Mouse (Mus musculus) MEL (cell line): ENCODE data around the gene Zp1. TPM values are rescaled to one million over a fixed set of nuclear protein-coding genes. Genes with fewer than 3 reads are reported as not detected.
A peak's percentile ranks its signal among the peaks of the same experiment; 100 is the strongest.

Experiments used
- DNase-seq: peaks from one replicate; pipeline ENCODE4 v3.0.0; 2011; ENCODE audit warnings: low read depth, low spot score
- H3K27ac ChIP-seq: 2 replicates; pipeline ENCODE4 v1.5.1; 2012; ENCODE audit warnings: low read depth, mild to moderate bottlenecking, control low read depth, low read length, moderate library complexity; ENCODE audit not compliant: control insufficient read depth
- H3K27me3 ChIP-seq, 2 experiments: fragments of 150-350 bp in 1 of 2; sonication (generic) in 1 of 2; 2 replicates each; pipeline ENCODE4 v1.6.1; 2012; ENCODE audit warnings: low read length in 2 of 2, mild to moderate bottlenecking in 2 of 2, improper control_type of control experiment in 1 of 2, moderate library complexity in 1 of 2; ENCODE audit not compliant: insufficient read depth in 2 of 2, control insufficient read depth in 1 of 2
- H3K36me3 ChIP-seq, 2 experiments: 2 replicates each; pipeline ENCODE4 v1.6.1; 2012 to 2014; ENCODE audit warnings: low read length in 2 of 2, improper control_type of control experiment in 1 of 2, inconsistent platforms in 1 of 2, mild to moderate bottlenecking in 1 of 2; ENCODE audit not compliant: insufficient read depth in 2 of 2, control insufficient read depth in 1 of 2
- H3K4me1 ChIP-seq, 2 experiments: fragments of 150-350 bp in 1 of 2; sonication (generic) in 1 of 2; 2 replicates each; pipeline ENCODE4 v1.6.1; 2012; ENCODE audit warnings: low read length in 2 of 2, improper control_type of control experiment in 1 of 2, mild to moderate bottlenecking in 1 of 2; ENCODE audit not compliant: insufficient read depth in 2 of 2, control insufficient read depth in 1 of 2
- H3K4me3 ChIP-seq, 2 experiments: fragments of 150-350 bp in 1 of 2; sonication (generic) in 1 of 2; 2 replicates each; pipeline ENCODE4 v1.5.1; 2012; ENCODE audit warnings: low read depth in 2 of 2, low read length in 2 of 2, mild to moderate bottlenecking in 2 of 2, moderate library complexity in 2 of 2, control low read depth in 1 of 2, improper control_type of control experiment in 1 of 2; ENCODE audit not compliant: control insufficient read depth in 1 of 2, insufficient read depth in 1 of 2
- H3K79me2 ChIP-seq: 2 replicates; pipeline ENCODE4 v1.6.1; 2012; ENCODE audit warnings: mild to moderate bottlenecking, low read length, moderate library complexity; ENCODE audit not compliant: control insufficient read depth, poor library complexity, insufficient read depth
- H3K9ac ChIP-seq: 2 replicates; pipeline ENCODE4 v1.6.1; 2012; ENCODE audit warnings: low read depth, mild to moderate bottlenecking, control low read depth, low read length, moderate library complexity; ENCODE audit not compliant: control insufficient read depth, poor library complexity, severe bottlenecking
- H3K9me3 ChIP-seq: fragments of 150-350 bp; sonication (generic); replicated peaks from 2 replicates; pipeline ENCODE4 v1.6.1; 2012; ENCODE audit warnings: mild to moderate bottlenecking, low read length, improper control_type of control experiment, moderate library complexity; ENCODE audit not compliant: insufficient read depth
- BHLHE40 ChIP-seq: IDR thresholded peaks from 2 replicates; pipeline ENCODE4 v1.6.1; 2012; ENCODE audit warnings: low read depth, mild to moderate bottlenecking, inconsistent platforms, low read length, improper control_type of control experiment, borderline replicate concordance
- CHD1 ChIP-seq: IDR thresholded peaks from 2 replicates; pipeline ENCODE4 v1.6.1; 2012; ENCODE audit warnings: low read depth, mild to moderate bottlenecking, inconsistent platforms, low read length, improper control_type of control experiment
- CHD2 ChIP-seq: IDR thresholded peaks from 2 replicates; pipeline ENCODE4 v1.6.1; 2011; ENCODE audit warnings: low read length, improper control_type of control experiment
- ELF1 ChIP-seq: IDR thresholded peaks from 2 replicates; pipeline ENCODE4 v1.6.1; 2014; ENCODE audit warnings: low read depth, mild to moderate bottlenecking, inconsistent platforms, low read length, improper control_type of control experiment, moderate library complexity
- GABPA ChIP-seq: IDR thresholded peaks from 2 replicates; pipeline ENCODE4 v1.6.1; 2012; ENCODE audit warnings: low read depth, mild to moderate bottlenecking, inconsistent platforms, low read length, improper control_type of control experiment, moderate library complexity
- GATA1 ChIP-seq: IDR thresholded peaks from 2 replicates; pipeline ENCODE4 v1.6.1; 2011; ENCODE audit warnings: low read depth, low read length, improper control_type of control experiment
- HCFC1 ChIP-seq: IDR thresholded peaks from 2 replicates; pipeline ENCODE4 v1.6.1; 2012; ENCODE audit warnings: low read depth, mild to moderate bottlenecking, inconsistent platforms, low read length, improper control_type of control experiment, moderate library complexity
- KAT2A ChIP-seq: conservative IDR thresholded peaks from 2 replicates; pipeline ENCODE4 v1.6.1; 2012; ENCODE audit warnings: low read depth, low read length, improper control_type of control experiment, inconsistent platforms
- MAX ChIP-seq: IDR thresholded peaks from 2 replicates; pipeline ENCODE4 v1.6.1; 2011; ENCODE audit warnings: low read length, improper control_type of control experiment
- MEF2A ChIP-seq: IDR thresholded peaks from 2 replicates; pipeline ENCODE4 v1.6.1; 2014; ENCODE audit warnings: low read depth, mild to moderate bottlenecking, inconsistent platforms, low read length, improper control_type of control experiment; ENCODE audit not compliant: poor library complexity, insufficient replicate concordance, severe bottlenecking; ENCODE audit errors: extremely low read depth
- MXI1 ChIP-seq: IDR thresholded peaks from 2 replicates; pipeline ENCODE4 v1.6.1; 2011; ENCODE audit warnings: mild to moderate bottlenecking, low read depth, low read length, improper control_type of control experiment
- MYC ChIP-seq: IDR thresholded peaks from 2 replicates; pipeline ENCODE4 v1.6.1; 2011; ENCODE audit warnings: low read depth, mild to moderate bottlenecking, low read length, improper control_type of control experiment, moderate library complexity
- NELFE ChIP-seq: IDR thresholded peaks from 2 replicates; pipeline ENCODE4 v1.6.1; 2011; ENCODE audit warnings: low read depth, low read length, improper control_type of control experiment
- POLR2A ChIP-seq, 2 experiments: IDR thresholded peaks; 2 replicates each; pipeline ENCODE4 v1.6.1; 2011 to 2012; ENCODE audit warnings: low read length in 2 of 2, mild to moderate bottlenecking in 2 of 2, control low read depth in 1 of 2, improper control_type of control experiment in 1 of 2, low read depth in 1 of 2, moderate library complexity in 1 of 2; ENCODE audit not compliant: control insufficient read depth in 1 of 2, insufficient read depth in 1 of 2, poor library complexity in 1 of 2
- RAD21 ChIP-seq: IDR thresholded peaks from 2 replicates; pipeline ENCODE4 v1.6.1; 2011; ENCODE audit warnings: mild to moderate bottlenecking, low read depth, low read length, improper control_type of control experiment
- RCOR1 ChIP-seq: IDR thresholded peaks from 2 replicates; pipeline ENCODE4 v1.6.1; 2012; ENCODE audit warnings: low read depth, mild to moderate bottlenecking, inconsistent platforms, low read length, improper control_type of control experiment
- TCF12 ChIP-seq: IDR thresholded peaks from 2 replicates; pipeline ENCODE4 v1.6.1; 2014; ENCODE audit warnings: low read depth, mild to moderate bottlenecking, inconsistent platforms, low read length, improper control_type of control experiment, moderate library complexity
- UBTF ChIP-seq: IDR thresholded peaks from 2 replicates; pipeline ENCODE4 v1.6.1; 2012; ENCODE audit warnings: low read depth, mild to moderate bottlenecking, inconsistent platforms, low read length, improper control_type of control experiment, moderate library complexity, borderline replicate concordance; ENCODE audit not compliant: insufficient read depth
- USF2 ChIP-seq, 2 experiments: IDR thresholded peaks; 2 replicates each; pipeline ENCODE4 v1.6.1; 2011 to 2012; ENCODE audit warnings: improper control_type of control experiment in 2 of 2, low read length in 2 of 2, borderline replicate concordance in 1 of 2, inconsistent platforms in 1 of 2, low read depth in 1 of 2, mild to moderate bottlenecking in 1 of 2; ENCODE audit not compliant: insufficient read depth in 1 of 2
- ZMIZ1 ChIP-seq: IDR thresholded peaks from 2 replicates; pipeline ENCODE4 v1.6.1; 2012; ENCODE audit warnings: low read depth, mild to moderate bottlenecking, inconsistent platforms, low read length, improper control_type of control experiment, moderate library complexity
- polyA plus RNA-seq, 2 experiments: library from polyadenylated mRNA; stranded (reverse) in 1 of 2; unstranded in 1 of 2; fragments of >175 nt in 1 of 2; fragments of >200 nt in 1 of 2; gene quantifications; 2 replicates each; pipeline versions ENCODE4 v1.2.1 to v1.2.4; 2012; ENCODE audit warnings: low replicate concordance in 2 of 2, low read depth in 1 of 2; ENCODE audit not compliant: insufficient read length in 2 of 2, insufficient read depth in 1 of 2, missing spikeins in 1 of 2
- total RNA-seq: library from RNA; depleted of rRNA; stranded (reverse); fragments of 300-350 nt; gene quantifications from 2 replicates; pipeline ENCODE4 v1.2.3, GENCODE M21; 2012

Zp1 gene
- total and polyA plus RNA-seq, 3 experiments, result not detected

DNA sequence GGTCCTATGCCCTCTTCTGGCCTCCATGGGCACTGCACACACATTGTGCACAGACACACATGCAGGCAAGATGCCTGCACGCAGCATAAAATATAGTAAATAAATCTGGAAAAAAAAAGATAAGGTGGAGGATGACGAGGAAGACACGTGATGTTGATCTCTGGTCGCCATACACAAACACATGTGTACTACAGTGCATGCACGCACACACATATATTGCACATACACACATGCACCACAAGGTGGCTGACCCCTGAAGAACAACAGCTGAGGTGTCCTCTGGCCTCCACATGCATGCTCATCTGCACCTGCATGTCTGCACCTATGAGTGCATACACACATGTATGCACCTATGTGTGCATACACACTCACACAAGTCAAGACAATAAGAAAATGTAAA lies 15.6 kb upstream of the Zp1 start (continued):
- no peak for TF ChIP-seq MYC
- no peak for TF ChIP-seq USF2 (IDR thresholded peaks at IDR 0.05; ENCODE audit: borderline replicate concordance in 1 of 2, insufficient read depth in 1 of 2, low read depth in 1 of 2, low read length in 2 of 2)
- TF ChIP-seq, all 39 proteins: peak for 3

DNA sequence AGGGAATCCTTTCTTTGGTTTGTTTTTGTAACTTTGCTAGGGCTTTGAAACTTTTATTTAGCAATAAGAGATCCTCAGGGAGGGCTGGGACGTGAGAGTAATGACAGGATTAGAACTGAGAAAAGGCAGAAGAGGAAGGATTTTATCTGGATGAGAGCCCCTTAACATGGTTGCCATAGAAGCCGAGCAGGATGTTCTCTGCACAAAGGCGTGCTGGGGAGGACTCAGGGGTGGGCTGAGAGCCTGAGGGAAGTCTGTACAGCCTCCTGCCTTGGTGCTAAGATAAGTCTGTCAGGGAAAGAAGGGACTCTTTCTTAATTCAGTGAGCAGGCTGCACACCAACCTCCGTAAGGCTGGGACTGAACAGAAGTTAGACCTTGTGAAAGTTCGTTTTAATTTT lies 14.6 kb upstream of the Zp1 start:
- Histone ChIP-seq H3K9ac (no peak overlapping the region), H3K27ac (no peak overlapping the region), H3K36me3 (peaks cover 0 to 20% of the 10 kb centered on the region in 2 experiments; a peak in 2 of 4 replicates), H3K4me3 (no peak overlapping the region), H3K79me2 (no peaks in the 10 kb centered on the region), H3K27me3 (0 out of 4 replicates have a peak, but pooled peaks cover 0 to 3% of the 10 kb centered on the region in 2 experiments), H3K9me3 (no peaks in the 10 kb centered on the region), H3K4me1 (peaks cover 10 to 38% of the 10 kb centered on the region in 2 experiments)
- peak; percentile 37 for DNase-seq
- TF ChIP-seq GATA1, result no peak
- no peak for TF ChIP-seq ZMIZ1
- TF ChIP-seq TCF12, result no peak
- TF ChIP-seq UBTF, result no peak
- no peak for TF ChIP-seq RCOR1
- TF ChIP-seq ELF1, result no peak
- TF ChIP-seq CHD2, result no peak
- no peak for TF ChIP-seq CHD1
- no peak for TF ChIP-seq MAX
- TF ChIP-seq KAT2A, result no peak
- TF ChIP-seq BHLHE40, result no peak
- TF ChIP-seq POLR2A (IDR thresholded peaks at IDR 0.05; ENCODE audit: control insufficient read depth in 1 of 2, insufficient read depth in 1 of 2, low read depth in 1 of 2, low read length in 2 of 2, poor library complexity in 1 of 2), result no peak
- TF ChIP-seq MEF2A, result no peak
- TF ChIP-seq MXI1, result no peak
- TF ChIP-seq HCFC1, result no peak
- TF ChIP-seq NELFE, result no peak
- TF ChIP-seq GABPA, result no peak
- TF ChIP-seq RAD21, result no peak
